Mouse (Mus musculus) hindbrain, embryonic 10.5 days (tissue): ENCODE data around the gene Shb. TPM values are rescaled to one million over a fixed set of nuclear protein-coding genes. Genes with fewer than 3 reads are reported as not detected.

Source experiments
- DNase-seq: peaks from one replicate; pipeline ENCODE4 v3.0.0-alpha.2; 2017; ENCODE audit warnings: low spot score
- H3K27ac ChIP-seq: fragments of 300-500 bp; sonication (generic); 2 replicates; pipeline ENCODE4 v1.5.1; 2016; ENCODE audit warnings: mild to moderate bottlenecking, moderate library complexity
- H3K27me3 ChIP-seq: fragments of 300-500 bp; sonication (generic); 2 replicates; pipeline ENCODE4 v1.6.1; 2016; ENCODE audit warnings: mild to moderate bottlenecking; ENCODE audit not compliant: poor library complexity, insufficient read depth, severe bottlenecking
- H3K36me3 ChIP-seq: fragments of 300-500 bp; sonication (generic); 2 replicates; pipeline ENCODE4 v1.6.1; 2016; ENCODE audit warnings: mild to moderate bottlenecking, moderate library complexity
- H3K4me1 ChIP-seq: fragments of 300-500 bp; sonication (generic); replicated peaks from 2 replicates; pipeline ENCODE4 v1.6.1; 2016; ENCODE audit warnings: mild to moderate bottlenecking
- H3K4me3 ChIP-seq: fragments of 300-500 bp; sonication (generic); 2 replicates; pipeline ENCODE4 v1.5.1; 2016; ENCODE audit warnings: mild to moderate bottlenecking, moderate library complexity
- H3K9me3 ChIP-seq: fragments of 300-500 bp; sonication (generic); 2 replicates; pipeline ENCODE4 v1.6.1; 2016; ENCODE audit warnings: mild to moderate bottlenecking, moderate library complexity
- WGBS: fragments of 180-500 bp; shearing (Covaris S2); methylation state at CpG from one replicate; pipeline ENCODE4 v1.1.7; 2016; 5-methylcytosine and 5-hydroxymethylcytosine counted together
- polyA plus RNA-seq: library from polyadenylated mRNA; unstranded; fragments of >200 nt; fragmentation: Nextera tagmentation; extraction: Ambion mirVana; gene quantifications from 2 replicates; pipeline ENCODE4 v1.2.1, GENCODE M21; 2016

The Shb gene
- polyA plus RNA-seq, 1 experiment from 2014 or later, result 3.7 TPM

DNA sequence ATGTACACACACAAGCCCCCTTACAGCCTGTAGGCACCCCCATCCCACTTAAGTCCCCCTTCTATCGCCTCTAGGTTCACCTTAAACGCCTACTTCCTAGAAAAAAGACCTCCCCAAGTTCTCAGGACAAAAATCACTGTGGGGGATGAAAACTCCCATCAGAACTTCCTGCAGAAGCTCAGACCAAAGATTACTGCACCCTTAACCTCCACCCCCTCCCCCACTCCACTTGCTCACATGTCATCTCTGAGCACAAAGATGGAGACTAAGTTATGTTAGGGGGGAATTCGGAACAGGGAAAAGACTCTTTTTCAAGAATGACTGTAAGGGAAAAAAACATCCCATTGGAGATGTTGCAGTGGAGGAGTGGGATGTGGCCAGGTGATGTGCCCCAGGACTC lies 6.7 kb downstream of the Shb start:
- H3K36me3 ChIP-seq, result peaks cover 9% of the 10 kb centered on the region
- DNase-seq, result no peak
- H3K4me3 ChIP-seq, result no peak overlapping the region
- peaks cover 80% of the 10 kb centered on the region for H3K4me1 ChIP-seq
- no peaks in the 10 kb centered on the region for H3K9me3 ChIP-seq
- peaks cover 29% of the 10 kb centered on the region for H3K27me3 ChIP-seq
- 88% methylated on average over 3 of the region's 3 CpGs for WGBS
- H3K27ac ChIP-seq, result no peak overlapping the region

DNA sequence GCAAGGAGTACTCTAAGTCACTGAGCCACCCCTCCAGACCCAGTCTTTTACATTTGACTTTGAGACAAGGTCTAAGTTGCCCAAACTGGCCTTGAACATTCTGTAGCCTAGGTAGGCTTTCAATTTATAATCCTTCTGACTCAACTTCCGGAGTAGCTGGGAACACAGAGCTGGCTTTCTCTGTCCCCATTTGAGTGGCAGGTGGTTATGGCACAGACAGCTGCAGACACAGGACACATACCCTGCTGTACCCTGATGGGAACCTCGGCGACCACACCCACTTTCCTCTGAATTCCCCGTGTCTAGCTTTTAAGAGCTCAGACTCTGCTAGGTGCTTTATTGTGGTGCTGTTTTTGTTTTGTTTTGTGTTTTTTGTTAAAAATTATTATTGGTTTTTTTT lies 7.7 kb downstream of the Shb start:
- WGBS, result 84% methylated on average over 4 of the region's 4 CpGs
- peaks cover 71% of the 10 kb centered on the region for H3K4me1 ChIP-seq
- H3K4me3 ChIP-seq, result no peak overlapping the region

DNA sequence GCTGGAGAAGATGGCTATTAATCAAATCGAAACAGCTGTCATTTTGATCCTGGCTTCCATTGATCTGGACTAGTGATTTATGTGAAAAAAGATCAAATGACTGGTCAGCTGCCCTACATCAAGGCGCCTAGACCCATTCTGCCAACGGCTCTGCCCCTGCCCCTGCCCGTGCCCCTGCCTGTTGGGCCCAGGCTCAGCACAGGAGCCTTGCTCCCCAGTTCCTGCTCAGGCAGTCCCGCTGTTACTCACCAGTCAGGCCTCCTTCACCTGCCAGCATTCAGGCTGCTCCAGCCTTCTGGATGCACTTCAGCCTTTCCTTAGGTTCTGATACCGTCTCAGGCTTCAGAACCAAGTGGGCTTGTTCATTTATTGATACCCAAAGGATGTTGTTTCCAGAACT lies 8.9 kb downstream of the Shb start:
- Histone ChIP-seq H3K9me3 (no peaks in the 10 kb centered on the region), H3K27ac (no peak overlapping the region), H3K4me3 (no peak overlapping the region), H3K4me1 (peaks cover 59% of the 10 kb centered on the region), H3K36me3 (peaks cover 9% of the 10 kb centered on the region), H3K27me3 (peaks cover 19% of the 10 kb centered on the region)
- DNase-seq, result no peak
- 85% methylated on average over 6 of the region's 6 CpGs for WGBS

More for the DNA sequence above, 7.7 kb downstream of the Shb start:
- H3K36me3 ChIP-seq, result peaks cover 9% of the 10 kb centered on the region
- no peaks in the 10 kb centered on the region for H3K9me3 ChIP-seq
- no peak for DNase-seq
- peaks cover 31% of the 10 kb centered on the region for H3K27me3 ChIP-seq
- H3K27ac ChIP-seq, result no peak overlapping the region

DNA sequence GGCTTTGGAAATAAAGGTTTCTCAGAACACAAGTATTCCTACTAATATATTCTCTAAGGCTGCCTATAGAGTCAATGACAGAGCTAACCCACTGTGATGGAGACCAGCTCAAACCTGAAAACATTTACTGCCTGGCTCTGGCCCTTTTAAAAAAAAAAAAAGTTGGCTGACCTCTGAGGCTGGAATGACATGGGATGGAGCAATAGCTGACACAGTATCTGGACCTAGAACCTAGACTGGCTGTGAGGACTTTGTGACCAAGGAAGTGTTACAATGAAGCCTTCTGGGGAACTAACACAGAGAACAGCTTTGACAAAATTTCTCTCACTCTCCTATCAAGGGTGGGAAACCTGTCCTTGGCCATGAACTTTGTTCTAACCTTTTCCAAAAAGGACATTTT lies 9.3 kb downstream of the Shb start:
- Histone ChIP-seq H3K9me3 (no peaks in the 10 kb centered on the region), H3K4me3 (no peak overlapping the region), H3K4me1 (peaks cover 56% of the 10 kb centered on the region), H3K27me3 (peaks cover 18% of the 10 kb centered on the region), H3K27ac (no peak overlapping the region), H3K36me3 (peaks cover 9% of the 10 kb centered on the region)
- no peak for DNase-seq

DNA sequence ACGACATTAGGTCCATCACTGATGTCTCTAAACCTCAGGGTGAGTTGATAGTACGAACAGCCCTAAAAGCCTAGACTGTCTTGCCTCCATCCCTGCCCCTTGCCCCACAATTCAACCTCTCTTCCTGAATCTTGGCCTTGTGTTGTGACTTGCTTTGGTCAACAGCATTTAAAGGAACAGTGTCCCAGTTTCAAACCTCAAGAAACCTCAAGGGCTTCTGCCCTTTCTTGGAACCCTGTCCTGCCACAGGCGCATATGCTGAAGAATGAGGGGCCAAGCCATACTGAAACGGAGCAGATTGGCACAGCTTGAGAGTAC lies 9.7 kb downstream of the Shb start:
- H3K9me3 ChIP-seq, result no peaks in the 10 kb centered on the region
- no peak overlapping the region for H3K4me3 ChIP-seq
- H3K27me3 ChIP-seq, result peaks cover 18% of the 10 kb centered on the region
- 65% methylated on average over 4 of the region's 4 CpGs for WGBS
- peaks cover 56% of the 10 kb centered on the region for H3K4me1 ChIP-seq
- peaks cover 9% of the 10 kb centered on the region for H3K36me3 ChIP-seq
- no peak for DNase-seq
- no peak overlapping the region for H3K27ac ChIP-seq

DNA sequence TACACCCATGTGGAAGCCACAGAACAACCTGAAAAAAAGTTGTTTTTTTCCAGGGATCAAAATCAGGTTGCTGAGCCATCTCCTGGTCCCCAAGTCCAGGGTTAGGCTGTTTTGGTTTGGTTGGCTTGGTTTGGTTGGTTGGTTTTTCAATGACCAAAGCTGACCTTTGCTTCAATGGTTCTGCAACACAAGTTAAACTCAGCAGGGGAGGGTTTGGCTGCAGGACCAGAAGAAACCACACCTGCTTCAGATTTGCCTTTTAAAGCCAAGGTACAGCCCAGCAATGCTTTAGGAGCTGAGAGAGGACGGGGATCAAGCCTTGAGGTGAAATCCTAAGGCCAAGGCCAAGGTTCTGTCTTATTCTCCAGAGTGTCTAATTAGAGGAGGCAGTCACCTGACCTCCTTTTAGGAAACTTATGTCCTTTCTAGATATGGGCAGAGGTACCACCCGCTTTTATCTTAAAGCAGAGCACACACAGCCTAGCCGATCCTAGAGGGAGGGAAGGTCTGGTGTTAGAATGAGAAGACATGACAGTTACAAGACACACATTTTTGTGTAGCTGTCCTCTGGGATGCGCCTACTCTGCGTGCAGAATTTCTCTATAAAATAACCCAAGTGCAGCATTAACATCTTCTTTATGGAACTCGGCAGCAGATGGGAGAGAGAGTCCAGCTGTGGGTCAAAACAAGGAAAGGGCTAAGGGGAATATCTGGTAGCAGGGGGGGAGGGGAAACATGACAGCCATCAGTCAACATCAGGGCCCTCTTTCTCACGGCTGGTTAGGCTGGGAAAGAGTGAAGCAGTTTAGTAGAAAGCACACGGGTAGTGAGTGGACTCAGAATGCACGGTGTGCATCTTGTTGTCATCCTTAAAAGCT lies 10.3 kb downstream of the Shb start:
- 44% methylated on average over 9 of the region's 9 CpGs for WGBS
- no peak for DNase-seq
- Histone ChIP-seq H3K27ac (no peak overlapping the region), H3K9me3 (no peaks in the 10 kb centered on the region), H3K4me3 (no peak overlapping the region), H3K36me3 (peaks cover 9% of the 10 kb centered on the region), H3K27me3 (peaks cover 16% of the 10 kb centered on the region), H3K4me1 (peaks cover 56% of the 10 kb centered on the region)

DNA sequence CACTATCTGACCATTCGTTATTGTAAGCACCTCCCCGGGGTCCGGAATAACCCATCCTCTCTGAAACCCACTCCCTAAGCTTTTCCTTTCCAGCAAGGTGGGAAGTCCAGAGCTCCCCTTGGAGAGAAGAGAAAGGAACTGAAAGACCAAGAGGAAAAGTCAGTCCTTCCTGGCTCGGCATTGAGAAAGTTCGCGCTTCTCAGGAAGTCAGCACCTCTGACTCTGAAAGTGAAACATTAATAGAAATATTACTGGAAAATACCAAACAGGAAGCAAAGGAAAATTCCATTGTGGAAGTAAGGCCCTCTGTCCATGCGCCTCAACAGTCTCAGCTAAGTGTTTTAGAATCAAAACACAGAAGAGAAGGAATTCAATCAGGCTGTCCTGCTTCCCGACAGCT lies 11.9 kb downstream of the Shb start:
- Histone ChIP-seq H3K36me3 (no peaks in the 10 kb centered on the region), H3K9me3 (no peaks in the 10 kb centered on the region), H3K4me3 (no peak overlapping the region), H3K27ac (no peak overlapping the region), H3K27me3 (peaks cover 31% of the 10 kb centered on the region), H3K4me1 (peaks cover 57% of the 10 kb centered on the region)
- WGBS, result 81% methylated on average over 8 of the region's 8 CpGs
- DNase-seq, result no peak

DNA sequence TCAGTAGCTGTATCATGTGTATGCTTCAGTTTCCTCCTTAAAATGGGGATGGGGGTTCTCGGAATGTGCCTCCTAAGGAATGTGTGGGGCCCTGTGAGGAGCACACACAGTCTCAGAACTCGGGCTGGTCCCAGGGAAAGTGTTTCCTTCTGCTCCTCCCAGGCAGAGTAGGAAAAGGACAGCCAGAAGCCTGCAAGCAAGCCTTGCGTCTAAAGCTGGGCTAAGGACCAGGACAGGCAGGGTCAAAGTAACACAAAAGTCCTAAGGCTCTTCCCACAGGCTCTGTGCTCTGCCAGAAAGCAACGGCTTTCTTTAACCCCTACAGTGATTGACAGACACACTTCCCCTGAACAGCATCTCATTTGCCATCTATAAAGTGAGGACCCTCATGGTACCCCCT lies 14.9 kb downstream of the Shb start:
- Histone ChIP-seq H3K27ac (peak overlapping the region; percentile 20; the same call in 1 of the 2 replicates), H3K4me1 (peaks cover 75% of the 10 kb centered on the region), H3K27me3 (peaks cover 46% of the 10 kb centered on the region), H3K4me3 (no peak overlapping the region), H3K36me3 (no peaks in the 10 kb centered on the region), H3K9me3 (no peaks in the 10 kb centered on the region)
- DNase-seq, result no peak
- 45% methylated on average over 4 of the region's 4 CpGs for WGBS

DNA sequence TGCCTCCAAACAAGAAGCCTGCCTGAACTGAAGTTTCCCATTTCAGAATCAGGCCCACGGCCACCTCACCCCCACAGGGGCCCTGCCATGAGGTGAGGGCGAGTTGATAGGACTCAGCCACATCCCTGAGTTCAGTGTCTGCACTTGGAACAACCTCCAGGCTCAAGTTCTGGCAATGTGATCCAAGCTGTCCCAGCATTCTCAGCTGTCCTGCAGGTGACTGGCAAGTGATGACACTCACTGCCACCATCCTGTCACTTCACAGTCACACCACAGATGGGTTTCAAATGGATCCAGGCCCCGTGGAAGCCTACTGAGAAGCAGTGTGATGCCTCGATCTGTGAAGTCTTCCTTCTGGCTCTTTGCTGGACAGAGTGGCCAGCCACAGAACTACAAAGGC lies 16.4 kb downstream of the Shb start:
- Histone ChIP-seq H3K9me3 (no peaks in the 10 kb centered on the region), H3K36me3 (no peaks in the 10 kb centered on the region), H3K27me3 (peaks cover 48% of the 10 kb centered on the region), H3K27ac (0 out of 2 replicates have a peak overlapping the region, but pooled peaks have one; percentile 9), H3K4me1 (peaks cover 68% of the 10 kb centered on the region), H3K4me3 (no peak overlapping the region)
- DNase-seq, result no peak
- WGBS, result 67% methylated on average over 4 of the region's 4 CpGs

DNA sequence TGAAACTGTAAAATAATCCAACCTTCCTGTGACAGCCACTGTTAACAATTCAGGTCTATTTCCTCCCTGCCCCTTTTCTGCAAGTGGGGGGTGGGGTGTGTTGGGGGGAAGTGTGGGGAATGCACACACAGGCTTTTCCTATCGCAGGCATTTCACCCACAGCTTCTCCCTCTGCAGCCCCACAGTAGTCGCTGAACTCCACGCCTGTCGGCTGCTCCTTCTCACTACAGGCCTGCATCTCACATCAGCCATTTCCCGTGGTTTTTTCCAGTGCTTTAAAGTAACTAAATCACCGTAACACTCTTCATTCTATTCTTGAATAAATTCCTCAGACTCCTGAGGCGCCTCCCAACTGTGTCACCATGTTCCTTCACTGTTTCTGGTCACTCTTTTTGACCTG lies 17.9 kb downstream of the Shb start:
- DNase-seq, result no peak
- H3K27me3 ChIP-seq, result peaks cover 45% of the 10 kb centered on the region
- peak overlapping the region; percentile 32; the same call in 1 of the 2 replicates for H3K4me3 ChIP-seq
- H3K9me3 ChIP-seq, result no peaks in the 10 kb centered on the region
- H3K27ac ChIP-seq, result peak overlapping the region; percentile 77
- H3K4me1 ChIP-seq, result peaks cover 76% of the 10 kb centered on the region
- no peaks in the 10 kb centered on the region for H3K36me3 ChIP-seq
- 7% methylated on average over 7 of the region's 7 CpGs for WGBS

DNA sequence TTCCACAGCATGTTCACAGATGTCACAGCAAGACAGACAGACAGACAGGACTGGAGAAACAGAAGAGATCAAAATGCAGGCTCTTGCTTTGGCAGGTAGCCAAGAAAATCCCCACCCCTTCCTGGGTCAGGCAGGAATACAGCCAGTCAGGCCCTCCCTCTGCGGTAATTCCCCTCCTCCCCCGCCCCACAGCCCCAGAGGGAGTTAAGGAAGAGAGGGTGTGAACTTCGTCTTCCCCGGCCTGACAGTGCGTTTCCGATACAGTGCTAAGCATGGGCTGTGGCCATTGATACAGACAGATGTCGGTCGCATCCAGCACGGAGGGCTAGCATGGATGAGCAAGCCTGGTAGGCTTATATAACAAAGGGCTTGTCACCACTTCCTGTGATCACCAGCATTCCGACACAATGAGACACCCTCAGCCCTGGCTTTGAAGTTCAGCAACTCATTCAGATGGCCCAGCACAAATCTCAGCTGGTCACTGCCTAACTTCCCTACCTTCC lies 18.4 kb downstream of the Shb start:
- peak overlapping the region; percentile 32 for H3K4me3 ChIP-seq
- peaks cover 45% of the 10 kb centered on the region for H3K27me3 ChIP-seq
- peak overlapping the region; percentile 77 for H3K27ac ChIP-seq

DNA sequence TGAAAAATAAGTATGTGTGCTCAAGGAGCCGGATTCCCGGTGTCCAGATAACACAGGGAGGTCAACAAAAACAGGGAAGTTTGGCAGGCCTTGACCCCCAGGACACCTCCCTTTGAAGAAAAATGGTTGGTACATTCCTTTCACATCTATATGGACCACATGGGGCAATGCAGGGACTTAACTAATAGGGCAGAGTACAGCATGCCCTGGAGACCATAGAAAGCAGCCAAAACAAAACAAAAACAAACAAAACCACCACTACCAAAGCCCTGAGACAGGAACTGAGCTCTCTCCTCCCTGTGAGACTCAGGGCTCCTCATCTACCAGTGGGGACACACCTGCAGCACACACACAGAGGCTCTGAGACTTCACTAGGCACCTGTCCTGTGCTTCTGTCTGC lies 18.9 kb downstream of the Shb start:
- Histone ChIP-seq H3K4me3 (peak overlapping the region; percentile 32; the same call in 1 of the 2 replicates), H3K36me3 (no peaks in the 10 kb centered on the region), H3K27me3 (peaks cover 45% of the 10 kb centered on the region), H3K4me1 (peaks cover 87% of the 10 kb centered on the region), H3K27ac (peak overlapping the region; percentile 77), H3K9me3 (no peaks in the 10 kb centered on the region)
- DNase-seq, result no peak
- 53% methylated on average over 2 of the region's 2 CpGs for WGBS

More for the DNA sequence above, 18.4 kb downstream of the Shb start:
- under 1% methylated on average over 10 of the region's 10 CpGs for WGBS
- H3K9me3 ChIP-seq, result no peaks in the 10 kb centered on the region
- H3K4me1 ChIP-seq, result peaks cover 82% of the 10 kb centered on the region
- DNase-seq, result peak; percentile 62
- no peaks in the 10 kb centered on the region for H3K36me3 ChIP-seq

DNA sequence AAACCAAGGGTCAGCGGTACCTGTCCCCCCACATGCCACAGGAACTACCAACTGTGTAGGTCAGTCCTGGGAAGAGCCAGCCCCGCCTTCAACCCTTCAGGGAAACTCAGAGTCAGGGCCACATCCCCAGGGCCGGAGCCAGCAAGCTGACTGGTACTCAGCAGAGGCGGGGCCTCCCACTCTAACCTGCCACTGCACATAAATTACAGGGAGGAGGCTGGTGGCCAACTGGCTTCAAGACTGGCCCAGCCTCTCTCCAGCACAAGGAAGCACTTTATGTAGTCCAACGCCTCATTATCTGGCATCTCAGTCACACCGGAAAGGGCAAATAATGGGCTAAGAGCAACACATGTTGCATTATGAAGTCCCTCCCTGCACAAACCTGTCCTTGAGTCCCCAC lies 22.1 kb downstream of the Shb start:
- peaks cover 87% of the 10 kb centered on the region for H3K4me1 ChIP-seq
- peaks cover 15% of the 10 kb centered on the region for H3K27me3 ChIP-seq
- DNase-seq, result no peak
- H3K9me3 ChIP-seq, result no peaks in the 10 kb centered on the region
- H3K36me3 ChIP-seq, result no peaks in the 10 kb centered on the region
- H3K27ac ChIP-seq, result 0 out of 2 replicates have a peak overlapping the region, but pooled peaks have one; percentile 6
- 47% methylated on average over 6 of the region's 6 CpGs for WGBS
- H3K4me3 ChIP-seq, result no peak overlapping the region
